Mouse (Mus musculus) megakaryocyte progenitor cell, adult 5-6 weeks (primary cell): Measurements from ENCODE around the gene Cnot6l. TPM values are rescaled to one million over a fixed set of nuclear protein-coding genes. Genes with fewer than 3 reads are reported as not detected.

Experiments
- total RNA-seq, 2 experiments: library from RNA; stranded (forward) in 1 of 2; stranded (reverse) in 1 of 2; fragments of 157-497, 149-512 nt in 1 of 2; fragments of 200-1000 nt in 1 of 2; gene quantifications; 2 replicates each; pipeline versions ENCODE4 v1.2.3 to v1.2.4; 2015 to 2017

Cnot6l gene
- total RNA-seq, 2 experiments from 2014 or later = 43.9 to 98.5 TPM

Other genes with a start within 250 kb of the Cnot6l start
- gene Cxcl13, start 207.2 kb downstream of the Cnot6l start, total RNA-seq (2015) = not detected in 2 replicates
- gene Cxcl13, start 207.2 kb downstream of the Cnot6l start, total RNA-seq (2017) = not detected in 2 replicates
- 34.5 and 41.4 TPM in 2 replicates for gene Mrpl1, start 45.3 kb upstream of the Cnot6l start, total RNA-seq (2015)
- gene Mrpl1, start 45.3 kb upstream of the Cnot6l start, total RNA-seq (2017) = 48.3 and 69.1 TPM in 2 replicates
- not detected in 2 replicates for gene Fras1, start 209.8 kb upstream of the Cnot6l start, total RNA-seq (2015)
- not detected in 2 replicates for gene Fras1, start 209.8 kb upstream of the Cnot6l start, total RNA-seq (2017)